Mouse (Mus musculus) adrenal gland, adult 18-20 months (tissue): ENCODE data around the gene Slc12a5. TPM values are rescaled to one million over a fixed set of nuclear protein-coding genes. Genes with fewer than 3 reads are reported as not detected.

Experiments used
- DNase-seq, 2 experiments: peaks; one replicate each; pipeline ENCODE4 v3.0.0; 2021 to 2022; ENCODE audit warnings: low spot score in 2 of 2
- total RNA-seq, 2 experiments: library from RNA; stranded (reverse); gene quantifications; 1 replicate in 1 of 2; 2 replicates in 1 of 2; pipeline ENCODE4 v1.2.3; 2021

The Slc12a5 gene
- total RNA-seq, 2 experiments from 2014 or later, result 5.2 to 9.0 TPM

DNA sequence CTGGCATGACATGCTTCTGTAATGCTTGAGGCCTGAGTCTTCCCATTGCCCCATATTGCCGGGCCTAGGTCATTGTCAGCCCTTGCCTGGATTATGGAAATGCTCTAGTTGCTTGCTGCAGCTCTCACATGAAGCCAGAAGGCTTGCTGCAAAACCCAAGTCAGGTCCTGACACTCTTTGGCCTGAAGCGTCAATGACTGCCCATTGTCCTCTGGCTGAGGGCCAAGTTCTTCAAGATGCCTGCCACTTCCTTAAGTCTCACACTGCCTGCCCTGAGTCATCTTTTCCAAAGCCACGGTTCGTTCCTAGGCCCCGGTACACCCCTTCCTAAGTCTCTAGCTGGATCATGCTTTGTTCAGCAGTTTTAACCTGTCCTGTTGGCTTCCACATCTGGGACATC, 12.0 kb downstream of the Slc12a5 start:
- no peak for DNase-seq

- DNase-seq, result no peak
These were observed 15.0 kb downstream of the Slc12a5 start for GRCm38 (mm10) chr2:164975611-164976010.

GRCm38 (mm10) chr2:164979749-164980148, 19.1 kb downstream of the Slc12a5 start:
- DNase-seq, result peak; percentile 43 to 46

GRCm38 (mm10) chr2:164985962-164986361, 25.4 kb downstream of the Slc12a5 start:
- no peak for DNase-seq

- no peak for DNase-seq
These were observed 25.9 kb downstream of the Slc12a5 start for GRCm38 (mm10) chr2:164986371-164987027.

- DNase-seq, result no peak
These were observed 28.2 kb downstream of the Slc12a5 start for GRCm38 (mm10) chr2:164988777-164989176.

GRCm38 (mm10) chr2:164991111-164991510, 30.5 kb downstream of the Slc12a5 start:
- no peak for DNase-seq

GRCm38 (mm10) chr2:164991808-164992207, 31.2 kb downstream of the Slc12a5 start:
- DNase-seq, result no peak

- DNase-seq, result no peak
These were observed 33.6 kb downstream of the Slc12a5 start for GRCm38 (mm10) chr2:164994156-164994555.

DNA sequence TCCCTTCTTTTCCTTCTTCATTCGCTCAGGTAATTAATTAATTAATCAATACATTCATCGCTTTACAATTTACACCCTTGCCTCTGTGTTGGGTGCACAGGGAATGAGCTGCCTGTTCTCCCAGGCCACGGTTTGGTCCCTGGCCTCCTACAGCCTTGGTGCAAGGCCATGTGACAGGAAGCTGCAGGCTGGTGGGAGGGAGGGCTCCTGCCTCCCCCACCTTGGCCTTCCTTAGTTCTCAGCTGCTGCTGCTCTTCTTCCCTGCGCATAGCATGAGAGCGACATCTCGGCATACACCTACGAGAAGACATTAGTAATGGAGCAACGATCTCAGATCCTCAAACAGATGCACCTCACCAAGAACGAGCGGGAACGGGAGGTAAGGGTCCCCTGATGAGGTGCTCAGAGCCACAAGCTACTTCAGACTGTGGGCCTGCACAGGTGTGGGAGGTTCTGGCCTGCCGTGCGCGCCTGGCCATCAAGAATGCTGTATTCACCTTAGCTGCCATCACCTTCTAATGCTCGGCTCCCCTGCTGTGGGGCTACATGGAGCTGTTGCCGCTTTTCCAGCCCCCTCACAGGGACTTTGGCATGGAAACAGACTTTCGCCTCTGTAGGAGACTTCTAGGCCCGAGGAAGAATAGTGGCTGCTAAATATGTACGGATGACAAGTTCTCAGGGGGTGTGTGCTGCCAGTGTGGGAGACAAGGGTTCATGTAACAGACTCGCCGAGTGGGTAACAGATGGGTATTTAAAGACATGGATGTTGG, 34.2 kb downstream of the Slc12a5 start:
- no peak for DNase-seq

DNA sequence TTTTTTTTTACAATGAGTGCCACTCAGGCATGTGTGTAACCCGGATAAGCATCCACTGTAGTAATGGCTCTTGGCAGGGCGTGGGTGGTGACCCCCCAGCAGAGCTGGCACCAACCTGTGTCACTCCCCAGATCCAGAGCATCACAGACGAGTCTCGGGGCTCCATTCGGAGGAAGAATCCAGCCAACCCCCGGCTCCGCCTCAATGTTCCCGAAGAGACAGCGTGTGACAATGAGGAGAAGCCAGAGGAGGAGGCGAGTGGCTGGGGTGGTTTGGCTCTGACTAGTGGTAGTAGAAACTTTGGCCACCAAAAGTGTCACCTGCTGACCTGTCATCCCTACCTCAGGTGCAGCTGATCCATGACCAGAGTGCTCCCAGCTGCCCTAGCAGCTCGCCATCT, 35.4 kb downstream of the Slc12a5 start:
- no peak for DNase-seq

GRCm38 (mm10) chr2:164996848-164997720, 36.5 kb downstream of the Slc12a5 start:
- DNase-seq, result no peak

- DNase-seq, result peak; percentile 52 to 53
These were observed 37.3 kb downstream of the Slc12a5 start for GRCm38 (mm10) chr2:164997721-164998428.

DNA sequence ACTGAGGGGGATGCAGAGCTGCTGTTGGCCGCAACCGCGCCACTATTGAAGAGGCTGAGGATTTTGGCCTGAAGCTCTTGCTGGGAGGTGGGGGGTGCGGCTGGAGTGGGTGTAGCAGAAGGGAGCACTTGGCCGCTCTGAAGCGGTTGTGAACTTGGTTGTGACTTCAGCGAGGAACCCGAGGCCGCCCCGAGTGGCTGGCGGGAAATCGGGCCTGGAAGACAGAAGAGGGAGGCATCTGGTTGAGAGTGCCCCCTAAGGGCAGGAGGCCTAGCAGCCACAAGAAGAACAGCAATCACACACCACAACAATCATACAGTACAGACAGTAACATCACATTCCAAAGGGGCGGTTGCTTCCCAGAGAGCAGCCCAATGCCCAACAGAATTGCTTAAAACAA, 41.4 kb downstream of the Slc12a5 start:
- no peak for DNase-seq

GRCm38 (mm10) chr2:165003108-165003507, 42.5 kb downstream of the Slc12a5 start:
- DNase-seq, result no peak

GRCm38 (mm10) chr2:165004237-165004636, 43.6 kb downstream of the Slc12a5 start:
- no peak for DNase-seq

- no peak for DNase-seq
These were observed 46.2 kb downstream of the Slc12a5 start for GRCm38 (mm10) chr2:165006813-165007212.

- DNase-seq, result no peak
These were observed 47.4 kb downstream of the Slc12a5 start for GRCm38 (mm10) chr2:165007986-165008385.

DNA sequence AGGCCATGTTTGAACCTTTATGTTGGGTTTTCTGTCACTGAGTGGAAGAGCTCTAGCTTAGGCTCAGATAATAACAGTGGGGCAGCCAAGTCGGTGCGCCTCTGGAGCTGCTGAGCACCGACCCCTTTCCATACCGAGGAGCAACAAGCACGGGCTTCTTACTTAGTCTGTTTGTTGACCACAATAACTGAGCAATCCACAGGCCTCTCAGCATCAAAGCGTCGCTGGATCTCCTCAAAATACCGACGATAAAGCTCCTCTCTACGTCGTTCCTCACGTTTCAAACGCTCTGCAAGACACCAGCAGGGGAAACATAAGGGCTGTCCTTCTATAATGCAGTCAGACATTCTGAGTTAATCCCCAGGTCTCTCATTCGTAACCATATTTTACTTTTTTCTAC, 48.6 kb downstream of the Slc12a5 start:
- DNase-seq, result no peak

GRCm38 (mm10) chr2:165009581-165009980, 49.0 kb downstream of the Slc12a5 start:
- peak in 1 of 2 experiments; percentile 28 for DNase-seq

DNA sequence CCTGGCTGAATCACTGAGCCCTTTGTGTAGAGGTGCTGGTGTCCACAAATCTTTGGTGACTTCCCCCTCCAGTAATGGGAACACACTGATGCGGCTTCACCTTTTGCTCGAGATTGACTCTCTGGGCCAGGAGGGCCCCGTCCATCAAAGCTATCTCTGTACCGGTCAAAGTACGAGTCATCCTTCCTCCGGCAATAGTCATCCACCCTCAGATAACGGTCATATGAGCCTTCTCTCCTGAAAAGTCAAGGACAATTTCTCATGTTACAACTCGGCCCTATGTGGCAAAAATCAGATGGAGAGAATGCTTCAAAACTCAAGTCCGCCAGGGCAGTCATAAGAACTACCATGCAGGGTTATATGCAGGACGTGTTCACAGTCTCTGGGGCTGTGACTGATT, 49.7 kb downstream of the Slc12a5 start:
- peak; percentile 20 to 37 for DNase-seq
